ENCODE assay signal across 9 mouse cellular contexts in the genomic region with DNA sequence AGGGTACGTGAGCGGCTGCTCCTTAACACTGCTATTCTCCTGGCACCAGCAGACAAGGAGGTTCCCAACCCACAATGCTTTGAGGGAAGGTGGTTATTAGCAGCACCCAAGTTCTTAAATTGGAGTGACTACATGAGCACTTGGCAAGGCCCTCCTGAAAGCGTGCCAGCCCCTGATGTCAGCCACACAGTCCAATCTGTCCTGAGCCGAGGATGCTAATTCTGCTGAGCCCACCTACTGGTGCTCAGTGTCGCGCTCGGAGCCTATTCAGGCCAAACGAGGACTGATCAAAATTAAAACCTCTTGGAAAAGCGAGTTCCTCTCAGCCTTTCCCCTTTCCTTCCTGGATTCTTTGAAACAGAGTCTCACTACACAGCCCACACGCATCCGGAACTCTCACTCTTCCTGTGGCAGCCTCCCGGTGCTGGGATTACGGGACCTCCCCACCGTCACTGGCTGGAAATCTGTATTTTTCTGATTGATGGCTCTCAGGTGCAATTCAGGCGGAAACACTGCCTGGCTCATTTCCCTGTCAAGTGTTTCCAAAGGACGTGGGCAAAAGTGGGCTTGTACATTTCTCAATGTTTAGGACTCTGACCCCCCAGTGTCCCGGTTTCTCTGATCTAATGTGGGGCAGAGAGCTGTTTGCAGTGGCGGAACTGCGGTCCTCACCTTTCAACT. TPM values are rescaled to one million over a fixed set of nuclear protein-coding genes. Genes with fewer than 3 reads are reported as not detected.
A peak's percentile ranks its signal among the peaks of the same experiment; 100 is the strongest.
DNase-seq lines count a peak whose midpoint lies in the region; ATAC-seq and TF ChIP-seq lines count a peak whose summit lies in the region.
"Had no signal": no experiment of that assay in that cellular context is flagged by ENCODE, and none has a peak within 500 bp of the region (broad histone marks: within the 10 kb centered on the region; RNA-seq: fewer than 3 reads in every experiment).

No protein-coding gene starts in this region.

- WGBS in spleen, adult 2 months = 86% methylated on average over 19 of the region's 19 CpGs
- WGBS in forebrain, embryonic 16.5 days = 50% methylated on average over 19 of the region's 19 CpGs

- H3ac ChIP-seq in myocyte (ENCODE audit: control insufficient read depth, insufficient read length) = no peak overlapping the region

- no peak for TF ChIP-seq POLR2A in spleen, adult 2 months (IDR thresholded peaks at IDR 0.05; ENCODE audit: low read depth, low read length)
- no peak for TF ChIP-seq POLR2A in myocyte (IDR thresholded peaks at IDR 0.05; ENCODE audit: insufficient read length, low read depth)

- H3K4me3 ChIP-seq in spleen, adult 2 months (ENCODE audit: extremely low read depth, insufficient read depth, insufficient read length) = no peak overlapping the region
- no peak overlapping the region for H3K4me3 ChIP-seq in forebrain, embryonic 16.5 days (replicated peaks; ENCODE audit: low read length)
- no peak overlapping the region for H3K4me3 ChIP-seq in myocyte

- DNase-seq in spleen, adult 2 months (ENCODE audit: low read depth in 1 of 2, low spot score in 2 of 2) = no peak
- DNase-seq in spleen, adult 18-20 months = no peak
- DNase-seq in heart, postnatal 14 days = peak; percentile 83 to 87
- DNase-seq in left cerebral cortex, adult 18-20 months (ENCODE audit: low spot score in 2 of 2) = peak; percentile 72 to 81
- no peak for DNase-seq in neural tube, embryonic 10.5 days (ENCODE audit: extremely low spot score, low spot score)
- no peak for DNase-seq in embryo, embryonic 9.5 days (ENCODE audit: extremely low spot score)

- H3K27me3 ChIP-seq in spleen, adult 2 months (ENCODE audit: control insufficient read depth, insufficient read depth, low read length) = no peaks in the 10 kb centered on the region
- H3K27me3 ChIP-seq in forebrain, embryonic 16.5 days (replicated peaks; ENCODE audit: control insufficient read depth, insufficient read depth, low read length) = no peaks in the 10 kb centered on the region
- H3K27me3 ChIP-seq in myocyte (ENCODE audit: control insufficient read depth, insufficient read depth, insufficient read length) = no peaks in the 10 kb centered on the region
- H3K27me3 ChIP-seq: Patski had no signal

- TF ChIP-seq CTCF in spleen, adult 2 months (IDR thresholded peaks at IDR 0.05; ENCODE audit: extremely low read depth, insufficient read depth, insufficient read length, insufficient replicate concordance) = no peak

- H3K27ac ChIP-seq in spleen, adult 2 months (ENCODE audit: insufficient read depth, low read length) = peak overlapping the region; percentile 16; the same call in 1 of the 2 replicates
- H3K27ac ChIP-seq in forebrain, embryonic 16.5 days (ENCODE audit: low read length) = peak overlapping the region; percentile 25

- H3K36me3 ChIP-seq in spleen, adult 2 months (ENCODE audit: control insufficient read depth, insufficient read depth, low read length) = no peaks in the 10 kb centered on the region
- peaks cover 7% of the 10 kb centered on the region for H3K36me3 ChIP-seq in forebrain, embryonic 16.5 days (ENCODE audit: control insufficient read depth, insufficient read depth)
- H3K36me3 ChIP-seq in myocyte (ENCODE audit: control insufficient read depth, insufficient read depth) = no peaks in the 10 kb centered on the region

- intact Hi-C loops in heart, postnatal 14 days (cut with DNase I) = no loop called here

- no peaks in the 10 kb centered on the region for H3K79me2 ChIP-seq in myocyte (ENCODE audit: control insufficient read depth, insufficient read depth)

- H3K9ac ChIP-seq in forebrain, embryonic 16.5 days (replicated peaks; ENCODE audit: low read depth, low read length) = no peak overlapping the region; the same call in 1 of the 2 replicates

- H3K4me2 ChIP-seq in forebrain, embryonic 16.5 days (ENCODE audit: low read length) = 0 out of 2 replicates have a peak overlapping the region, but pooled peaks have one; percentile 0
- H3K4me2 ChIP-seq in myocyte (ENCODE audit: low read depth) = peak overlapping the region; percentile 27

- H3K9me3 ChIP-seq in forebrain, embryonic 16.5 days (ENCODE audit: control insufficient read depth, low read length) = no peaks in the 10 kb centered on the region

- H3K4me1 ChIP-seq in spleen, adult 2 months (ENCODE audit: control insufficient read depth, insufficient read depth, insufficient read length) = no peaks in the 10 kb centered on the region
- peaks cover 21% of the 10 kb centered on the region for H3K4me1 ChIP-seq in forebrain, embryonic 16.5 days (replicated peaks; ENCODE audit: control insufficient read depth, insufficient read depth, low read length)

- ATAC-seq in forebrain, embryonic 16.5 days = peak; percentile 92
- ATAC-seq: Patski had no signal

TF ChIP-seq in myocyte, 11 proteins besides CTCF, POLR2A, EP300 and RAD21:
- TF ChIP-seq REST (IDR thresholded peaks at IDR 0.05; ENCODE audit: insufficient read depth, insufficient read length) = no peak
- TF ChIP-seq USF1 (IDR thresholded peaks at IDR 0.05; ENCODE audit: low read depth) = no peak
- TF ChIP-seq E2F4 (IDR thresholded peaks at IDR 0.05; ENCODE audit: insufficient read depth) = no peak
- TF ChIP-seq CEBPB (IDR thresholded peaks at IDR 0.05; ENCODE audit: insufficient read depth, poor library complexity, severe bottlenecking) = no peak
- TF ChIP-seq MYOG (IDR thresholded peaks at IDR 0.05; ENCODE audit: control insufficient read depth in 1 of 3, insufficient read depth in 1 of 3, insufficient read length in 2 of 3, low read depth in 2 of 3) = no peak
- no peak for TF ChIP-seq POLR2AphosphoS2 (IDR thresholded peaks at IDR 0.05; ENCODE audit: insufficient read length, low read depth)
- no peak for TF ChIP-seq MAX (IDR thresholded peaks at IDR 0.05; ENCODE audit: low read depth)
- no peak for TF ChIP-seq TCF12 (IDR thresholded peaks at IDR 0.05; ENCODE audit: insufficient read depth, poor library complexity, severe bottlenecking)
- TF ChIP-seq SRF (IDR thresholded peaks at IDR 0.05; ENCODE audit: control insufficient read depth, insufficient read length, low read depth) = no peak

RNA-seq across cellular contexts. Expression of a gene that starts 9.7 kb away (rescaled TPM):
- polyA plus RNA-seq in spleen, adult 2 months (2012; rRNA removed) = 54.7 and 66.5 TPM in 2 replicates
- 17.8 and 22.2 TPM in 2 replicates for polyA plus RNA-seq in forebrain, embryonic 16.5 days (2015; fragmentation: Nextera tagmentation; extraction: Ambion mirVana)
- 10 to 100 TPM; 66.7 to 68.1 TPM for total RNA-seq in heart, postnatal 14 days (2021)
- 10 to 100 TPM; 85.0 to 86.3 TPM for total RNA-seq in left cerebral cortex, adult 18-20 months (2021)
- polyA plus RNA-seq in myocyte (2012; fragmentation: generic; extraction: Trizol) = 73.0 TPM

RNA-seq across cellular contexts. Expression of a gene that starts 10.0 kb away (rescaled TPM):
- 1.2 and 1.4 TPM in 2 replicates for polyA plus RNA-seq in spleen, adult 2 months (2012; rRNA removed)
- 37.9 and 50.8 TPM in 2 replicates for polyA plus RNA-seq in forebrain, embryonic 16.5 days (2015; fragmentation: Nextera tagmentation; extraction: Ambion mirVana)
- total RNA-seq in heart, postnatal 14 days (2021) = under 1 TPM; 0.65 to 0.83 TPM
- total RNA-seq in left cerebral cortex, adult 18-20 months (2021) = 100 to 1,000 TPM; 420 to 434 TPM
- polyA plus RNA-seq in myocyte (2012; fragmentation: generic; extraction: Trizol) = 0.20 TPM

RNA-seq across cellular contexts. Expression of a gene that starts 14.0 kb away (rescaled TPM):
- polyA plus RNA-seq in spleen, adult 2 months (2012; rRNA removed) = 22.7 and 23.6 TPM in 2 replicates
- polyA plus RNA-seq in forebrain, embryonic 16.5 days (2015; fragmentation: Nextera tagmentation; extraction: Ambion mirVana) = 7.3 and 10.7 TPM in 2 replicates
- total RNA-seq in heart, postnatal 14 days (2021) = 10 to 100 TPM; 14.9 to 18.4 TPM
- total RNA-seq in left cerebral cortex, adult 18-20 months (2021) = 1 to 10 TPM; 4.7 to 5.3 TPM
- 15.0 TPM for polyA plus RNA-seq in myocyte (2012; fragmentation: generic; extraction: Trizol)

RNA-seq across cellular contexts. Expression of a gene that starts 29.0 kb away (rescaled TPM):
- polyA plus RNA-seq in spleen, adult 2 months (2012; rRNA removed) = not detected in 2 replicates
- not detected in 2 replicates for polyA plus RNA-seq in forebrain, embryonic 16.5 days (2015; fragmentation: Nextera tagmentation; extraction: Ambion mirVana)
- total RNA-seq in heart, postnatal 14 days (2021) = 1 to 10 TPM; 2.7 to 3.0 TPM
- total RNA-seq in left cerebral cortex, adult 18-20 months (2021) = 1 to 10 TPM; 5.5 to 5.6 TPM
- polyA plus RNA-seq in myocyte (2012; fragmentation: generic; extraction: Trizol) = 1.4 TPM

RNA-seq across cellular contexts. Expression of a gene that starts 37.9 kb away (rescaled TPM):
- 13.9 and 14.9 TPM in 2 replicates for polyA plus RNA-seq in spleen, adult 2 months (2012; rRNA removed)
- polyA plus RNA-seq in forebrain, embryonic 16.5 days (2015; fragmentation: Nextera tagmentation; extraction: Ambion mirVana) = 19.8 and 20.7 TPM in 2 replicates
- total RNA-seq in heart, postnatal 14 days (2021) = 10 to 100 TPM; 21.0 to 22.3 TPM
- 10 to 100 TPM; 41.1 to 44.7 TPM for total RNA-seq in left cerebral cortex, adult 18-20 months (2021)
- 13.7 TPM for polyA plus RNA-seq in myocyte (2012; fragmentation: generic; extraction: Trizol)

Comparison
In these comparisons a context has a peak if more than half of its experiments do, and no peak if none do; other contexts are left out.
1. DNase-seq: peak in heart, postnatal 14 days (2 of 2) and left cerebral cortex, adult 18-20 months (2 of 2); none in spleen, adult 2 months (0 of 2), spleen, adult 18-20 months (0 of 2), neural tube, embryonic 10.5 days (single experiment) and embryo, embryonic 9.5 days (single experiment).
2. RNA of a gene that starts 10.0 kb away (polyA plus RNA-seq): 37.9 to 50.8 TPM in forebrain, embryonic 16.5 days; 1.2 to 1.4 TPM in spleen, adult 2 months and 0.20 TPM in myocyte (single experiment); every median in the first group is over 10 times any median in the second.